Mouse (Mus musculus) intestine, embryonic 16.5 days (tissue): ENCODE measurements around the gene Agrn. TPM values are rescaled to one million over a fixed set of nuclear protein-coding genes. Genes with fewer than 3 reads are reported as not detected.

Experiments
- ATAC-seq: fragments of 200-750 bp; cut with Nextera tagmentation; 2 replicates; pipeline ENCODE4 v1.8.0; 2017; ENCODE audit warnings: moderate TSS enrichment, moderate library complexity
- H3K27ac ChIP-seq: fragments of 300-500 bp; sonication (generic); 2 replicates; pipeline ENCODE4 v1.5.1; 2014; ENCODE audit warnings: mild to moderate bottlenecking, low read length
- H3K27me3 ChIP-seq: fragments of 300-500 bp; sonication (generic); replicated peaks from 2 replicates; pipeline ENCODE4 v1.6.1; 2014; ENCODE audit warnings: low read length, control low read depth, mixed read lengths; ENCODE audit not compliant: control insufficient read depth, insufficient read depth
- H3K36me3 ChIP-seq: fragments of 300-500 bp; sonication (generic); 2 replicates; pipeline ENCODE4 v1.6.1; 2014; ENCODE audit warnings: low read length, control low read depth; ENCODE audit not compliant: control insufficient read depth, insufficient read depth
- H3K4me1 ChIP-seq: fragments of 300-500 bp; sonication (generic); 2 replicates; pipeline ENCODE4 v1.6.1; 2014; ENCODE audit warnings: low read length, control low read depth, mixed read lengths; ENCODE audit not compliant: control insufficient read depth, insufficient read depth
- H3K4me2 ChIP-seq: fragments of 300-500 bp; sonication (generic); 2 replicates; pipeline ENCODE4 v1.6.1; 2014; ENCODE audit warnings: low read depth, low read length, control low read depth
- H3K4me3 ChIP-seq: fragments of 300-500 bp; sonication (generic); 2 replicates; pipeline ENCODE4 v1.5.1; 2014; ENCODE audit warnings: mild to moderate bottlenecking, low read length
- H3K9ac ChIP-seq: fragments of 300-500 bp; sonication (generic); 2 replicates; pipeline ENCODE4 v1.6.1; 2014; ENCODE audit warnings: low read depth, low read length
- H3K9me3 ChIP-seq: fragments of 300-500 bp; sonication (generic); 2 replicates; pipeline ENCODE4 v1.6.1; 2016; ENCODE audit warnings: low read length, control low read depth; ENCODE audit not compliant: control insufficient read depth
- WGBS: fragments of 180-500 bp; shearing (Covaris S2); extraction: QIAGEN DNeasy Blood & Tissue Kit; methylation state at CpG from one replicate; pipeline ENCODE4 v1.1.7; 2014; 5-methylcytosine and 5-hydroxymethylcytosine counted together
- polyA plus RNA-seq: library from polyadenylated mRNA; unstranded; fragments of >200 nt; fragmentation: Nextera tagmentation; extraction: Ambion mirVana; gene quantifications from 2 replicates; pipeline ENCODE4 v1.2.1, GENCODE M21; 2015

Gene Agrn
- polyA plus RNA-seq, 1 experiment from 2014 or later, result 35.9 TPM

DNA sequence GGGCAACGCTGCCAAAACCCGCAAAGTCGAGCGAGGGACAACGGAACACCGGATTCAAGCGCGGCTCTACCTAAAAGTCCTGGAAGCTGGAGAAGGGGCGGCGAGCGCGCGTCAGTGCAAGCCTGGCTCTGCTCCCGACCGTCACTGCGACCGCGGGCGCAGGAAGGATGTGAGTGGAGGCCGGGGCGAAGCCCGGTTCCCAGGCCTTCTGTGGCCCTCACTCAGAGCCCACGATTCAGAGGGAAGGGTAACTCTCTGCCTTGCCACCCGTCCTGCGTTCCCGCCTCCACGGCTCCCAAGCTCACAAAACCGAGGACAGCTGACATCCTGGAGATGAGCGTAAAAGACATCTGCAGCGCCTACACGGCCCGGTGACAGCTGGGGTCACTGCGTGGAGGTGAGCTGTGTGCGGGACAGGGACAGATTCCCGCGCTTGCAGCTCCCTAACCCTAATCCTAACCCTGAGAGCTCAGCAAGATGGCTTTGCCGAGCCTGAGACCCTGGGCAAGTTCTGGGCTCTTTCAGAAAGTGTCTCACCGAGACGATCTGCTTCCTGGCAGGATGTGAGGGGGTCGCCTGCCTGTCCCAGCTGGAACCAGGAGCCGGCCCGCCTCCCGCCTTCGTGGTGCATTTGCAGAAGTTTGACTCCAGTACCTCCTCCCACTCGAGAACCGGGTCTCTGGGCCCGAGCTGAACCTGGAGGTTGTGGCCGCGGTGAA, 6.3 kb upstream of the Agrn start:
- Histone ChIP-seq H3K4me3 (peak overlapping the region; percentile 63), H3K4me2 (peak overlapping the region; percentile 96), H3K9me3 (no peaks in the 10 kb centered on the region), H3K27me3 (peaks cover 23% of the 10 kb centered on the region), H3K4me1 (peaks cover 13% of the 10 kb centered on the region), H3K9ac (peak overlapping the region; percentile 66), H3K27ac (peak overlapping the region; percentile 66), H3K36me3 (no peaks in the 10 kb centered on the region)
- ATAC-seq, result peak; percentile 46
- WGBS, result under 1% methylated on average over 49 of the region's 49 CpGs

DNA sequence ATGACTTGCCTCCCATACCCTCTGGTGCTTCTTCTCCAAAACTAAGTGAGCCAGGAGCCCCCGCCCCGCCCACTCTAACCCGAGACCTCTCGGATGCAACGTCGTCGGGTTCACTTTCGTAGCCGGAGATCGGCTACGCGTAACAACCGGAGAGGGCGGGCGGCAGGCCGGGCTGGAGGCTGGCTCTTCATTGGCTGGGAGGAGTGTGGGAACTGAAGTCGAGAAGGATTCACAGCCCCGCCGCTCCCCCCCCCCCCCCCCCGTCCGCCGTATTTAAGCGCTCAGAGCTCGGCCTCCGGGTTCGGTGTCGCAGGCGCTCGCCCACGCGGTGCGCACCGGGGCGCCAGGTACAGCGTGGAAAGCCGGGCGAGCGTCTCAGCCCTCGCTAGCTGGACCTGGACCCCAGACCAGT, 5.7 kb upstream of the Agrn start, which contains the start of gene AW011738:
Gene AW011738, plus strand, starts transcription at position 304 of the 412 bp plus-strand sequence.
- H3K27ac ChIP-seq, result peak within 1 kb of the TSS; percentile 66
- H3K9ac ChIP-seq, result peak within 1 kb of the TSS; percentile 66
- ATAC-seq, result peak; percentile 78
- no peaks in the 10 kb centered on the region for H3K36me3 ChIP-seq
- no peaks in the 10 kb centered on the region for H3K9me3 ChIP-seq
- peak within 1 kb of the TSS; percentile 63 for H3K4me3 ChIP-seq
- peaks cover 23% of the 10 kb centered on the region for H3K27me3 ChIP-seq
- WGBS, result 0% methylated on average over 38 of the region's 39 CpGs
- peak within 1 kb of the TSS; percentile 96 for H3K4me2 ChIP-seq
- H3K4me1 ChIP-seq, result peaks cover 14% of the 10 kb centered on the region

- Histone ChIP-seq H3K4me3 (peak overlapping the region; percentile 63), H3K4me2 (peak overlapping the region; percentile 96), H3K27ac (peak overlapping the region; percentile 48; the same call in 1 of the 2 replicates), H3K4me1 (peaks cover 17% of the 10 kb centered on the region), H3K27me3 (peaks cover 23% of the 10 kb centered on the region), H3K9me3 (no peaks in the 10 kb centered on the region), H3K36me3 (no peaks in the 10 kb centered on the region), H3K9ac (peak overlapping the region; percentile 66)
- ATAC-seq, result no peak
- WGBS, result 37% methylated on average over 12 of the region's 12 CpGs
Observed at GRCm38 (mm10) chr4:156202462-156202893, 5.2 kb upstream of the Agrn start.

GRCm38 (mm10) chr4:156200623-156201475, 3.6 kb upstream of the Agrn start, which contains the start of gene Isg15:
Gene Isg15, minus strand, starts transcription at chr4:156200818.
- no peak within 1 kb of the TSS for H3K27ac ChIP-seq
- H3K9me3 ChIP-seq, result no peaks in the 10 kb centered on the region
- H3K4me3 ChIP-seq, result no peak within 1 kb of the TSS
- H3K4me2 ChIP-seq, result peak within 1 kb of the TSS; percentile 36; the same call in 1 of the 2 replicates
- 58% methylated on average over 10 of the region's 10 CpGs for WGBS
- no peak within 1 kb of the TSS for H3K9ac ChIP-seq
- H3K4me1 ChIP-seq, result peaks cover 20% of the 10 kb centered on the region
- H3K27me3 ChIP-seq, result peaks cover 23% of the 10 kb centered on the region
- no peaks in the 10 kb centered on the region for H3K36me3 ChIP-seq
- ATAC-seq, result no peak

DNA sequence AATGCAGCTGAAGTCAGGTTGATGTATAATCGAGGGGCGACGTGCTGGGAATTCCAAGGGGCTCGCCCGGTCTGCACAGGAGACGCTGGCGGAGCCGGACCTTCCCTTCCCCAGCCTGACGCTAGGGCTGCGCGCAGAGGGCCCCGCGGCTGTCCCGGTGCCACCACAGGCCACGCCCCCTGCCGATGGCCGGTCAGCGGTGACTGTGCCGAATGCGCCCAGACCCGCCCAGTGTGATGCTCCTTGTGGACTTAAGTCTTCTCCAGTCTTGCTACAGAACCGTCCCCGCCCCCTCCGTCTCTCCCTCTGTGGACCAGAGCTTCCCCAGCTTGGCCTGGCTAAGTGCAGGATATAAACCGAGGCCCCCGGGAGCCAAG, 529 bp upstream of the Agrn start:
- peaks cover 39% of the 10 kb centered on the region for H3K4me1 ChIP-seq
- peaks cover 3% of the 10 kb centered on the region; the same call in 1 of the 2 replicates for H3K27me3 ChIP-seq
- H3K36me3 ChIP-seq, result no peaks in the 10 kb centered on the region
- peak overlapping the region; percentile 60 for H3K4me3 ChIP-seq
- peak overlapping the region; percentile 69 for H3K9ac ChIP-seq
- H3K27ac ChIP-seq, result peak overlapping the region; percentile 90
- no peaks in the 10 kb centered on the region for H3K9me3 ChIP-seq
- WGBS, result under 1% methylated on average over 26 of the region's 26 CpGs
- H3K4me2 ChIP-seq, result peak overlapping the region; percentile 71
- peak; percentile 89 for ATAC-seq

- no peak for ATAC-seq
- Histone ChIP-seq H3K4me2 (peak overlapping the region; percentile 86), H3K4me3 (peak overlapping the region; percentile 93), H3K4me1 (peaks cover 45% of the 10 kb centered on the region), H3K27me3 (no peaks in the 10 kb centered on the region), H3K9me3 (no peaks in the 10 kb centered on the region), H3K27ac (peak overlapping the region; percentile 77), H3K9ac (peak overlapping the region; percentile 89), H3K36me3 (no peaks in the 10 kb centered on the region)
- WGBS, result 3% methylated on average over 35 of the region's 35 CpGs
Observed at GRCm38 (mm10) chr4:156195927-156196870, 1.1 kb downstream of the Agrn start.

- Histone ChIP-seq H3K4me3 (no peak overlapping the region), H3K9me3 (no peaks in the 10 kb centered on the region), H3K27ac (no peak overlapping the region; the same call in 1 of the 2 replicates), H3K27me3 (no peaks in the 10 kb centered on the region), H3K4me2 (peak overlapping the region; percentile 18; the same call in 1 of the 2 replicates), H3K9ac (no peak overlapping the region; the same call in 1 of the 2 replicates), H3K4me1 (peaks cover 58% of the 10 kb centered on the region), H3K36me3 (peaks cover 4% of the 10 kb centered on the region; the same call in 1 of the 2 replicates)
- ATAC-seq, result no peak
- WGBS, result 50% methylated on average over 6 of the region's 6 CpGs
Observed at GRCm38 (mm10) chr4:156194346-156194745, 2.9 kb downstream of the Agrn start.

GRCm38 (mm10) chr4:156193906-156194305, 3.4 kb downstream of the Agrn start:
- no peak for ATAC-seq
- H3K27ac ChIP-seq, result peak overlapping the region; percentile 86
- H3K4me3 ChIP-seq, result no peak overlapping the region
- H3K36me3 ChIP-seq, result peaks cover 4% of the 10 kb centered on the region; the same call in 1 of the 2 replicates
- no peaks in the 10 kb centered on the region for H3K27me3 ChIP-seq
- WGBS, result 51% methylated on average over 5 of the region's 5 CpGs
- H3K9me3 ChIP-seq, result no peaks in the 10 kb centered on the region
- peak overlapping the region; percentile 18; the same call in 1 of the 2 replicates for H3K4me2 ChIP-seq
- peak overlapping the region; percentile 30; the same call in 1 of the 2 replicates for H3K9ac ChIP-seq
- peaks cover 62% of the 10 kb centered on the region for H3K4me1 ChIP-seq
